Mouse (Mus musculus): Measurements from ENCODE around the gene Actg2. TPM values are rescaled to one million over a fixed set of nuclear protein-coding genes. Genes with fewer than 3 reads are reported as not detected.
"Not testable (repeated sequence)": the region's sequence is repeated elsewhere in the genome, so short reads cannot be mapped to it uniquely, and the experiment has no call there.

The Actg2 gene
- total RNA-seq (2017) = not detected in 2 replicates

GRCm38 (mm10) chr6:83536028-83536794 is at the start of gene Actg2:
Gene Actg2 (minus strand): TSS chr6:83536265.
- ATAC-seq (ENCODE audit: extremely low read depth, insufficient number of reproducible peaks, low FRiP score, poor library complexity, severe bottlenecking) = no peak

GRCm38 (mm10) chr6:83585328-83585727 is 49.3 kb upstream of the Actg2 start:
- not testable (repeated sequence) for ATAC-seq (ENCODE audit: extremely low read depth, insufficient number of reproducible peaks, low FRiP score, poor library complexity, severe bottlenecking)

- no peak for ATAC-seq (ENCODE audit: extremely low read depth, insufficient number of reproducible peaks, low FRiP score, poor library complexity, severe bottlenecking)
Measured at GRCm38 (mm10) chr6:83583591-83583990, 47.5 kb upstream of the Actg2 start.

GRCm38 (mm10) chr6:83582938-83583270 is 46.8 kb upstream of the Actg2 start:
- peak; percentile 44; the same call in 1 of the 2 replicates for ATAC-seq (ENCODE audit: extremely low read depth, insufficient number of reproducible peaks, low FRiP score, poor library complexity, severe bottlenecking)

GRCm38 (mm10) chr6:83582135-83582937 is 46.3 kb upstream of the Actg2 start:
- no peak for ATAC-seq (ENCODE audit: extremely low read depth, insufficient number of reproducible peaks, low FRiP score, poor library complexity, severe bottlenecking)

- ATAC-seq (ENCODE audit: extremely low read depth, insufficient number of reproducible peaks, low FRiP score, poor library complexity, severe bottlenecking) = no peak
Measured at GRCm38 (mm10) chr6:83577534-83577933, 41.5 kb upstream of the Actg2 start.

GRCm38 (mm10) chr6:83575609-83576008 is 39.5 kb upstream of the Actg2 start:
- no peak for ATAC-seq (ENCODE audit: extremely low read depth, insufficient number of reproducible peaks, low FRiP score, poor library complexity, severe bottlenecking)

GRCm38 (mm10) chr6:83572671-83573070 is 36.6 kb upstream of the Actg2 start, which contains the start of gene Stambp:
Gene Stambp (minus strand): TSS chr6:83572729.
- no peak for ATAC-seq (ENCODE audit: extremely low read depth, insufficient number of reproducible peaks, low FRiP score, poor library complexity, severe bottlenecking)

GRCm38 (mm10) chr6:83571840-83572667 is 36.0 kb upstream of the Actg2 start:
- ATAC-seq (ENCODE audit: extremely low read depth, insufficient number of reproducible peaks, low FRiP score, poor library complexity, severe bottlenecking) = peak; percentile 77

GRCm38 (mm10) chr6:83568901-83569862 is 33.1 kb upstream of the Actg2 start:
- no peak for ATAC-seq (ENCODE audit: extremely low read depth, insufficient number of reproducible peaks, low FRiP score, poor library complexity, severe bottlenecking)

GRCm38 (mm10) chr6:83555972-83556371 is 19.9 kb upstream of the Actg2 start:
- ATAC-seq (ENCODE audit: extremely low read depth, insufficient number of reproducible peaks, low FRiP score, poor library complexity, severe bottlenecking) = no peak

- ATAC-seq (ENCODE audit: extremely low read depth, insufficient number of reproducible peaks, low FRiP score, poor library complexity, severe bottlenecking) = no peak
Measured at GRCm38 (mm10) chr6:83548346-83548745, 12.3 kb upstream of the Actg2 start.

- no peak for ATAC-seq (ENCODE audit: extremely low read depth, insufficient number of reproducible peaks, low FRiP score, poor library complexity, severe bottlenecking)
Measured at GRCm38 (mm10) chr6:83545778-83546177, 9.7 kb upstream of the Actg2 start.

GRCm38 (mm10) chr6:83541756-83542456 is 5.8 kb upstream of the Actg2 start:
- no peak for ATAC-seq (ENCODE audit: extremely low read depth, insufficient number of reproducible peaks, low FRiP score, poor library complexity, severe bottlenecking)

GRCm38 (mm10) chr6:83540017-83540416 is 4.0 kb upstream of the Actg2 start:
- no peak for ATAC-seq (ENCODE audit: extremely low read depth, insufficient number of reproducible peaks, low FRiP score, poor library complexity, severe bottlenecking)

GRCm38 (mm10) chr6:83536795-83537059 is 662 bp upstream of the Actg2 start:
- ATAC-seq (ENCODE audit: extremely low read depth, insufficient number of reproducible peaks, low FRiP score, poor library complexity, severe bottlenecking) = no peak

GRCm38 (mm10) chr6:83532608-83533007 is 3.5 kb downstream of the Actg2 start:
- no peak for ATAC-seq (ENCODE audit: extremely low read depth, insufficient number of reproducible peaks, low FRiP score, poor library complexity, severe bottlenecking)

GRCm38 (mm10) chr6:83523194-83523593 is 12.9 kb downstream of the Actg2 start:
- ATAC-seq (ENCODE audit: extremely low read depth, insufficient number of reproducible peaks, low FRiP score, poor library complexity, severe bottlenecking) = no peak
